22 mouse cellular contexts compared by ENCODE assay signal in the genomic region with DNA sequence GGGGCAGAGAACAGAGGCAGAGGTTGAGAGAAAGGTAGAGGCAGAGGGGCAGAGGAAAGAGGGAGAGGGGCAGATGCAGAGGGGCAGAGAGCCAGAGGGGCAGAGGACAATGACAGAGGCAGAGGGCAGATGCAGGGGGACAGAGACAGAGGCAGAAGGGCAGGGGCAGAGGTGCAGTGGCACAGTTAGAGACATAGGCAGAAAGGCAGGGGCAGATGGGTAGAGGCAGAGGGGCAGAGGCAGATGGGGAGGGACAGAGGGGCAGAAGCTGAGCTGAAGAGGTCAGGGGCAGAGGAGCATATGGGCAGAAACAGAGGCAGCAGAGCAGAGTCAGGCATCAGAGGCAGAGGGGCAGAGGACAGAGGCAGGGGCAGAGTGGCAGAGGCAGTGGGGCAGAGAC. TPM values are rescaled to one million over a fixed set of nuclear protein-coding genes. Genes with fewer than 3 reads are reported as not detected.
A peak's percentile ranks its signal among the peaks of the same experiment; 100 is the strongest.
DNase-seq lines count a peak whose midpoint lies in the region; ATAC-seq lines count a peak whose summit lies in the region.
"Had no signal": no experiment of that assay in that cellular context is flagged by ENCODE, and none has a peak within 500 bp of the region (broad histone marks: within the 10 kb centered on the region; RNA-seq: fewer than 3 reads in every experiment).

No protein-coding gene starts in this region.

- no peak overlapping the region for H3K4me2 ChIP-seq in kidney, embryonic 16.5 days (replicated peaks; ENCODE audit: low read depth, low read length)
- H3K4me2 ChIP-seq in midbrain, embryonic 11.5 days: no peak overlapping the region
- no peak overlapping the region for H3K4me2 ChIP-seq in midbrain, embryonic 15.5 days
- H3K4me2 ChIP-seq: forebrain, embryonic 12.5 days; heart, embryonic 11.5 days; hindbrain, embryonic 15.5 days; intestine, embryonic 15.5 days; liver, embryonic 15.5 days had no signal

- no peaks in the 10 kb centered on the region for H3K36me3 ChIP-seq in kidney, embryonic 16.5 days (ENCODE audit: insufficient read depth, low read length)
- no peaks in the 10 kb centered on the region for H3K36me3 ChIP-seq in midbrain, embryonic 11.5 days (ENCODE audit: control insufficient read depth, insufficient read depth, low read length)
- H3K36me3 ChIP-seq in midbrain, embryonic 15.5 days (replicated peaks): no peaks in the 10 kb centered on the region
- H3K36me3 ChIP-seq: forebrain, embryonic 12.5 days; hindbrain, embryonic 15.5 days; intestine, embryonic 15.5 days had no signal

- H3K9me3 ChIP-seq in kidney, embryonic 16.5 days (ENCODE audit: low read length): no peaks in the 10 kb centered on the region
- H3K9me3 ChIP-seq in midbrain, embryonic 11.5 days (ENCODE audit: control insufficient read depth, low read length): no peaks in the 10 kb centered on the region
- H3K9me3 ChIP-seq in midbrain, embryonic 15.5 days: no peaks in the 10 kb centered on the region
- H3K9me3 ChIP-seq: forebrain, embryonic 12.5 days; hindbrain, embryonic 15.5 days; intestine, embryonic 15.5 days; liver, embryonic 15.5 days had no signal

- H3K4me1 ChIP-seq in kidney, embryonic 16.5 days (ENCODE audit: insufficient read depth, low read length): no peaks in the 10 kb centered on the region
- H3K4me1 ChIP-seq in midbrain, embryonic 11.5 days (ENCODE audit: control insufficient read depth, insufficient read depth, low read length): no peaks in the 10 kb centered on the region
- no peaks in the 10 kb centered on the region for H3K4me1 ChIP-seq in midbrain, embryonic 15.5 days
- H3K4me1 ChIP-seq: forebrain, embryonic 12.5 days; hindbrain, embryonic 15.5 days; intestine, embryonic 15.5 days; liver, embryonic 15.5 days had no signal

- H3K4me3 ChIP-seq in kidney, embryonic 16.5 days (ENCODE audit: low read length): no peak overlapping the region
- no peak overlapping the region for H3K4me3 ChIP-seq in midbrain, embryonic 11.5 days (ENCODE audit: low read depth, low read length)
- H3K4me3 ChIP-seq in midbrain, embryonic 15.5 days: no peak overlapping the region
- H3K4me3 ChIP-seq: forebrain, embryonic 12.5 days; hindbrain, embryonic 15.5 days; intestine, embryonic 15.5 days; liver, embryonic 15.5 days had no signal

- 0 out of 2 replicates have a peak, but pooled peaks have one; percentile 19 for ATAC-seq in kidney, embryonic 16.5 days (ENCODE audit: low FRiP score, low TSS enrichment)
- ATAC-seq in midbrain, embryonic 11.5 days (ENCODE audit: low FRiP score): peak; percentile 54
- no peak for ATAC-seq in midbrain, embryonic 15.5 days (replicated peaks)
- ATAC-seq in megakaryocyte progenitor cell, adult 5-6 weeks (replicated peaks; ENCODE audit: poor library complexity): 0 out of 2 replicates have a peak, but pooled peaks have one; percentile 14
- ATAC-seq: activated CD4-positive, CD25-positive, alpha-beta regulatory T cell, adult 4 months; intestine, embryonic 15.5 days; lung, postnatal 0 days had no signal

- DNase-seq in kidney, postnatal 10 days: no peak
- DNase-seq in midbrain, embryonic 11.5 days (ENCODE audit: low spot score, missing footprints): no peak
- no peak for DNase-seq in yolk sac, embryonic 10.5 days (ENCODE audit: low spot score)
- no peak for DNase-seq in natural killer cell, adult 2 months (ENCODE audit: low spot score in 2 of 2)
- DNase-seq: adrenal gland, adult 8-10 months; cerebellum, adult 11-12 months; cerebellum, postnatal 10 days; heart, postnatal 10 days; kidney, adult 9 months; kidney, postnatal 4 days; layer of hippocampus, adult 9-11 months; right cerebral cortex, postnatal 14 days had no signal

- no peak overlapping the region for H3K27ac ChIP-seq in kidney, embryonic 16.5 days (ENCODE audit: low read length)
- H3K27ac ChIP-seq in midbrain, embryonic 11.5 days (ENCODE audit: low read depth, low read length): no peak overlapping the region
- H3K27ac ChIP-seq in midbrain, embryonic 15.5 days: no peak overlapping the region
- H3K27ac ChIP-seq: forebrain, embryonic 12.5 days; hindbrain, embryonic 15.5 days; intestine, embryonic 15.5 days; liver, embryonic 15.5 days had no signal

- H3K27me3 ChIP-seq in kidney, embryonic 16.5 days (ENCODE audit: insufficient read depth, low read length): peaks cover 22% of the 10 kb centered on the region; the same call in 1 of the 2 replicates
- peaks cover 28% of the 10 kb centered on the region for H3K27me3 ChIP-seq in midbrain, embryonic 11.5 days (ENCODE audit: control insufficient read depth, insufficient read depth, low read length)
- H3K27me3 ChIP-seq in midbrain, embryonic 15.5 days (replicated peaks): no peaks in the 10 kb centered on the region; the same call in 1 of the 2 replicates
- H3K27me3 ChIP-seq: liver, embryonic 15.5 days had no signal

- no peak overlapping the region for H3K9ac ChIP-seq in kidney, embryonic 16.5 days (replicated peaks; ENCODE audit: low read length)
- no peak overlapping the region for H3K9ac ChIP-seq in midbrain, embryonic 11.5 days (ENCODE audit: low read length)
- H3K9ac ChIP-seq in midbrain, embryonic 15.5 days: no peak overlapping the region
- H3K9ac ChIP-seq: forebrain, embryonic 12.5 days; hindbrain, embryonic 15.5 days; intestine, embryonic 15.5 days; liver, embryonic 15.5 days had no signal

RNA-seq across cellular contexts. Expression of a gene that starts 42.2 kb away (rescaled TPM):
- 20.6 and 21.6 TPM in 2 replicates for polyA plus RNA-seq in kidney, embryonic 16.5 days (2015; fragmentation: Nextera tagmentation; extraction: Ambion mirVana)
- polyA plus RNA-seq in midbrain, embryonic 11.5 days (2014; fragmentation: Nextera tagmentation; extraction: Ambion mirVana): 14.4 and 15.5 TPM in 2 replicates
- 8.3 and 9.3 TPM in 2 replicates for polyA plus RNA-seq in midbrain, embryonic 15.5 days (2015; fragmentation: Nextera tagmentation; extraction: Ambion mirVana)
- total RNA-seq in megakaryocyte progenitor cell, adult 5-6 weeks (2015): 20.1 and 21.5 TPM in 2 replicates
- total RNA-seq in megakaryocyte progenitor cell, adult 5-6 weeks (2017): 26.2 and 28.3 TPM in 2 replicates

RNA-seq across cellular contexts. Expression of a gene that starts 42.4 kb away (rescaled TPM):
- 58.4 and 60.5 TPM in 2 replicates for polyA plus RNA-seq in kidney, embryonic 16.5 days (2015; fragmentation: Nextera tagmentation; extraction: Ambion mirVana)
- polyA plus RNA-seq in midbrain, embryonic 11.5 days (2014; fragmentation: Nextera tagmentation; extraction: Ambion mirVana): 52.0 and 54.5 TPM in 2 replicates
- polyA plus RNA-seq in midbrain, embryonic 15.5 days (2015; fragmentation: Nextera tagmentation; extraction: Ambion mirVana): 43.5 and 46.1 TPM in 2 replicates
- total RNA-seq in megakaryocyte progenitor cell, adult 5-6 weeks (2015): 23.3 and 30.7 TPM in 2 replicates
- total RNA-seq in megakaryocyte progenitor cell, adult 5-6 weeks (2017): 44.2 and 55.4 TPM in 2 replicates
